Mouse (Mus musculus): ENCODE measurements around the gene Hnrnpa1.
"Not testable (repeated sequence)": the region's sequence is repeated elsewhere in the genome, so short reads cannot be mapped to it uniquely, and the experiment has no call there.

Gene Hnrnpa1

DNA sequence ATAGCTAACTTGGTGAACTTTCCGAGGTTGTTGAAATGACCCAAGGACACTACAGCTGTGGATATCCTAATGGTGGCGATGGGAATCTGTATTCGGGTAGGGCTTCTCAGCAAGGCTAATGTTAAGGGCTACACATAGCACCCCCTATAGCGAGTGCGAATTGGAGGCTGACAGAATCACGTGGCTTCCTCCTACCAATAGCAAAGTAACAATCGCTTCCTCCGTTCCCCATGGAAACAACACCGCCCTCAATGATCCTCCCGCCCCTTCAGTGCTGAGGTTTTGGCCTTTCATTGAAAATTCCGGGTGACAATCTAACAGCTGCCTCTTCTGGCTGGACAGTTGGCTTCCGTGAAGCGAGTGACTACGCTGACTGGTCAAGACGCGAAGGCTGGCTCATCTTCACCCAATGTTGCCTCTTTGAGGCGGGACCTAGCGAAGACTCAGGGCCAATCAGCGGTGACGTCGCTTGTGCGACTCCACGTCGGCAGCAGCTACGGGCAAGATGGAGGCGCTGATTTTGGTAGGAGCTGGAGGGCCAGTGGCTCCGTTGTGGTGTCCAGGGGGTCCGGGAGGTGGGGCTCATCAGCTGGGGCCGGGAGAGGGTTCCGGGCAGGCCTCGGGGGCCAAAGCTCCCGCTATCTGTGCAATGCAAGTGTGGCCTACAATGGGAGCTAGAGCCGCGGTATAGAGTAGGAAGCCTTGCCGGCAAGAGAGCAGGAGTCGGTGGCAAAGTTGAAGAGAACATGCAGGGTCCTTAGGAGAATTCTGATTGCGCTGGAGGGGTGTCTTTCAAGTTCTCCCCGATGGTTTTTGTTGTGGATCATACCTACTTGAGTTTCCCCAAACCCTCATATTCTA, 32.4 kb downstream of the Hnrnpa1 start, which contains the start of gene Copz1:
TSS of gene Copz1 (plus strand) at position 296 of the 861 bp plus-strand sequence.
- peak; percentile 81 for DNase-seq (ENCODE audit: low spot score)

- not testable (repeated sequence) for DNase-seq (ENCODE audit: low spot score)
Observed at GRCm38 (mm10) chr15:103275943-103276342, 35.7 kb downstream of the Hnrnpa1 start.

DNA sequence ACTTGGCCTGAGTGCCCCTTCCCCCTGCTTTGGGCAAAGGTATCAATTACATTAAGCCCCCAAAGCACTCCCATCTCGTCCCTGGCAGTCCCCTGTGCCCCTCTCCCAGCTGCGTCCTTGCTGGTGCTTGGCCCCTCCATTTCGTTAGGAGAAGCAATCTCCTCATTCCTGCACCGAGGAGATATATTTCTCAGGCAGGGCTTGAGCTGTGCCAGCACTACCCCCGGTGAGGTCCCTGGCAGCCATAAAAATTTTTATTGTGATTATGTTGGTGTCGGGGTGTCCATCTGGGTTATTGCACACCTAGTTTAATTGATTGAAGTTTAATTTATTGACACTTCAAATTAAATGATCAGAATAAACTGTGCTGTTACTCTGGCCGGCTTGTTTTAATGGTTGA, 37.7 kb downstream of the Hnrnpa1 start:
- DNase-seq (ENCODE audit: low spot score), result no peak

DNA sequence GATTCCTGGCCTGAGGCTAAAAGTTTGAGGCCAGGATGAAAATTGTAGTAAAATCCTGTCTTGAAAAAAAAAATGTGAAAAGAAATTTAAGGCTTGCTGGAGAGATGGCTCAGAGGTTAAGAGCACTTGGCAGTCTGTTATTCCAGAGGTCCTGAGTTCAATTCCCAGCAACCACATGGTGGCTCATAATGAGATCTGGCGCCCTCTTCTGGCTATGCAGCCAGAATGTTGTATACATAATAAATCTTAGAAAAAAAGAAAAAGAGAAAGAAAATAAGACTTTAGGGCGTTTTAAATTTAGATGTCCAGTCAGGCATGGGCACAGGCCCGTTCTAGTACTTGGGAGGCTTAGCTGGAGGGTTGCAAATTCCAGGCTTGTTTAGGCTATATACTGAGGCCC, 39.5 kb downstream of the Hnrnpa1 start:
- DNase-seq (ENCODE audit: low spot score), result no peak

GRCm38 (mm10) chr15:103280817-103281464, 40.7 kb downstream of the Hnrnpa1 start:
- DNase-seq (ENCODE audit: low spot score), result no peak

GRCm38 (mm10) chr15:103281465-103282205, 41.4 kb downstream of the Hnrnpa1 start:
- no peak for DNase-seq (ENCODE audit: low spot score)

DNA sequence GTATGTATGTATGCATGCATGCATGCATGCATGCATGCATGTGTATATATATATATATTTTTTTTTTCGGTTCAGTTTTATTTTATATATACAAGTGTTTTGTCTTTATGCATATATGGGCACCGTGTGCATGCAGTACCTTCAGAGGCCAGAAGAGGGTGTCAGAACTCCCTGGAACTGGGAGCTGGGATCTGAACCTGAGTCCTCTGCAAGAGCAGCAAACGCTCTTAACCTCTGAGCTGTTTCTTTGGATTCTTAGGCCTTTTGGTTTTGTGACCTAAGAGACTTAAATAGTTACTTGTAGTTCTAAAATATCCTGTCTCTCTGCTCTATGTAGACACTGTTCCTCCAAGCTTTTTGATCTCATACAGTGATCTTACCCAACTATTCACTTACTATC, 43.8 kb downstream of the Hnrnpa1 start:
- DNase-seq (ENCODE audit: low spot score), result peak; percentile 38

DNA sequence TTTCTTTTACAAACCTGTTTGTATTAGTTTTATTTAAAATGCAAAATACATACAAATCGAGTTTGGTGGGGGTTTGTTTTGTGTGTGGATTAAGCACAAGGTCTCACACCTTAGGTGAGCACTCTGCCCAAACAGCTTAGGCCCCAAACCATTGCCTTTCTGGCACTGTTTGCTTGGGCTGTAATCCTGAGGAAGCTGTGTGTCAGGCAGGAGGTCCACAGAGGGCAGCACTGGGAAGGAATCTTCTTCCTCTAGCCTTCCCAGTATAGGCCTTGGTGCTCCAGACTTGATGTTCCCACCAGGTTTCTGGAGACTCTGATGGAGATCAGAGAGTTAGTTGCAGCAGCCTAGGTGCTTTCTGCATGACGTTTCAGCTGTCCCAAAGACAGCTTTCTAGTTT, 44.4 kb downstream of the Hnrnpa1 start:
- no peak for DNase-seq (ENCODE audit: low spot score)

DNA sequence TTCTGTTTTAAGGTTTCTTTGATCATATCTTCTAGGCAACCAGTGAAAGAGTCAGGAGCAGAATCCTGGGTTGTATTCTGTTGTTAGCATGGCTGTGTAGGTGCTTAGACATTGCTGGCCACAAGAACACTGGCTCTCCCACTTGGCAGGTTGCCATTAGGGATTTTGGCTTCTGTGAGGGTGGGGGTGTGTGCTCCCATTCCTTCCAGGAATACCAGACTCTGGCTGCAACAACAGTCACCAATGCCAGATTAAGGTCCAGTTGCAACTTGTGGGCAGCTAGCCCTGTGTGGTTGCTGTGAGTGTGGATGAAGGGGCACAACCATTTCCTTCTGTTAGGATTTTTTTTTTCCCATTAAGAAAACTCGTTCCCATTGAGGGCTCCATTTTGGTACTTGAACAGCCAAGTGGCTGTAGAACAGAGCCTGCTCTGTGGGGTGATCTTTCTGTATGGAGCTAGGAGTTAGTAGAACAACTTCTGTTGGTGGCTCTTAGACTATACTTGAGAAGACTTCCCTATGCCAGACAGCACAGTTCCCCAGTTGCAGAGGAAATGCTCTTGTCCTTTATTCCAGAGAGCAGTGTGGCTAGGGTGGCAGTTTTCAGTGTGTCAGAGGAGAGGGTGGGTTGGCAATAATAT, 45.7 kb downstream of the Hnrnpa1 start:
- no peak for DNase-seq (ENCODE audit: low spot score)

GRCm38 (mm10) chr15:103289600-103289999, 49.4 kb downstream of the Hnrnpa1 start:
- DNase-seq (ENCODE audit: low spot score), result no peak

- no peak for DNase-seq (ENCODE audit: low spot score)
Observed at GRCm38 (mm10) chr15:103290417-103290816, 50.2 kb downstream of the Hnrnpa1 start.

- no peak for DNase-seq (ENCODE audit: low spot score)
Observed at GRCm38 (mm10) chr15:103290843-103291242, 50.6 kb downstream of the Hnrnpa1 start.

DNA sequence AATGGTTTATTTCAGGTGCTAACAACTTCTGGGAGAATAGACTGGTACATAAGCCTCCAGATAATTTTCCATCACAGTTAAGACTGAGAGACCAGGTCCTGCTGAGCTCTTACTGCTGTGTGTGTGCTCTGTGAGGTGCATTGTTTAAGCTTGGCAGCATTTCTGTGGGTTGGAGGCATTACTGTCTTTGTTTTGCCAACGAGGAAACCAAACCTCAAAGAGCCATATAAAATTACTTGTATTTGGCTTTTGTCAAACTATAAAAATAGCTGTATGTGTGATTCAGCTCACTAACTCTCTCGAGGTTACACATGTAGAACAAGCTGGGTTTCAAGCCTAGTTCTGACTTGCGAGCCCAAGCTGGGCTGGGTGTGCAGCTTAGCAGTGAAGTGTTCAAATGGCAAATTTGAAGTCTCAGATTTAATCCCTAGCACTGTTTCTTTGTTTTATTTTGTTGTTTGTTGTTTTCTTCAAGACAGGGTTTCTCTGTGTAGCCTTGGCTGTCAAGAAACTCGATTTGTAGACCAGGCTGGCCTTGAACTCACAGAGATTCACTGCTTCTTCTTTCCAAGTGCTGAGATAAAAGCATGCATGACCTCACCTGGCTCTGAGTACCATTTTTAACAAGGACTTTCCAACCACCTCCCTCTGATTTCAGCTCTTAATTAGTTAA, 52.6 kb downstream of the Hnrnpa1 start:
- no peak for DNase-seq (ENCODE audit: low spot score)

- no peak for DNase-seq (ENCODE audit: low spot score)
Observed at GRCm38 (mm10) chr15:103293375-103293774, 53.1 kb downstream of the Hnrnpa1 start.

GRCm38 (mm10) chr15:103294649-103295048, 54.4 kb downstream of the Hnrnpa1 start:
- DNase-seq (ENCODE audit: low spot score), result no peak

- DNase-seq (ENCODE audit: low spot score), result no peak
Observed at GRCm38 (mm10) chr15:103295851-103296250, 55.6 kb downstream of the Hnrnpa1 start.

Data from urinary bladder, postnatal 25 days (tissue).